Mouse (Mus musculus) kidney, adult 18-20 months (tissue): Measurements from ENCODE around the gene Abca7.
"Not testable (repeated sequence)": the region's sequence is repeated elsewhere in the genome, so short reads cannot be mapped to it uniquely, and the experiment has no call there.

Experiments used
- DNase-seq: peaks from one replicate; pipeline ENCODE4 v3.0.0; 2021

Abca7 gene

DNA sequence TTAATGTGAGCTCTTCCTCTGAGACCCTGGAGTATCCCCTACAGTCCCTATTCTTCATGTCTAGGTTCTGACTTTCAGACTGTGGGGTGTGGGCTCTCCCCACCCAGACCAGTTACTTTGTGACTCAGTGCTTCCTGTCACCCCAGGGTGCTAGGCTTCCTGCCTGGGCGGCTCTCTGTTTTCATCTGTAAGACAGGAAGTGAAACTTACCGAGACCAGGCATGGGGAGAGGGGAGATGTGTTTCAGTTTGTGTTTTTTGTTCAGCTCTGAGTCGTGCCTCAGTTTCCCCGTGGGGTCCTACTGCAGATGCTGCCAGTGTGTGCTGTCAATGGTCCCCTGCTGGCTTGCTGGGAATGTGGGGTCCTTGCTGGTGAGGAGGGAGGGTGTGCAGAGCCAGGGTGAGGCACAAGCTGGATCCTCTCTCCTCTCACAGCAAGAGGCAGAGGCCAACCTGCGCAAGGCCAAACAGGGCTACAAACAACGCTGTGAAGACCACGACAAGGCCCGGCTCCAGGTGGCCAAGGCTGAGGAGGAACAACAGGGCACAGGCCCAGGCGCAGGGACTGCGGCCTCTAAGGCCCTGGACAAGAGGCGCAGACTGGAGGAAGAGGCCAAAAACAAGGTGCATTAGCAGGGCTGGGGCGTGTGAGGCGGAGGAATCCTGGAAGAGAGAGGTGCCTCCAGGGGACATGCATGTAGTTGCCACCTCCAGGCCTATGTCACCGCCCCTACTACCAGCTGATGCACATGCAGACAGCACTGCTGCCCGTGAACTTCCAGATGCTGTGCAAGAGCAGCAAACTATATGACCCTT, 28.1 kb downstream of the Abca7 start:
- DNase-seq, result no peak

DNA sequence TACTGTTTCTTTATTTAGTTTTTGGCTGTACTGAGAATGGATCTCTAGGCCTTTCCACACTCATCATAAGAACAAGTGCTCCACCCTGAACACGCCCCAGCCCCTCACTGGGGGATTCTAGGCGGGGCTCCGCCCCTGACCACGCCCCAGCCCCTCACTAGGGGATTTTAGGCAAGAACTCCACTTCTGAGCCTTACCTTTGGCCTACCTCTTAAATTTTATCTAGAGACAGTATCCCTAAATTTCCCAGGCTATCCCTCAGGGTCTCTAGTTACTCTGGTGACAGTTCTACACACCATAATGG, 28.7 kb downstream of the Abca7 start:
- no peak for DNase-seq

DNA sequence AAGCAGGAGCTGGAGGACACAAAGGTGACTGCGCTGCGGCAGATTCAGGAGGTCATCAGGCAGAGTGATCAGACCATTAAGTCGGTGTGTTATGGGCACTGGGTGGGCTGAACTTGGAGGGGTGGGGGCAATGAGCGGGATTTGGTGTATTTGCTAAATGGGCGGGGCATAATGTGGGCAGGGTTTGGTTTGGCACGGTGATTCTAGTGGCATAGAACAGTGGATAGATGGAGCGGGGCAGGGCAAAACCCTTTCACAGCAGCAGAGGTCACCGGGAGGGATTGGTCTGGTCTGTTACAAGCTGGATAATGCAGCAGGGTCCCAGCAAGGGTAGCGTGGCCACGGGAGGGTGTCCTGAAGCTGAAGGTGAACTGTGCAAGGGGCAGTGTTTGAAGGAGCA, 29.2 kb downstream of the Abca7 start:
- no peak for DNase-seq

DNA sequence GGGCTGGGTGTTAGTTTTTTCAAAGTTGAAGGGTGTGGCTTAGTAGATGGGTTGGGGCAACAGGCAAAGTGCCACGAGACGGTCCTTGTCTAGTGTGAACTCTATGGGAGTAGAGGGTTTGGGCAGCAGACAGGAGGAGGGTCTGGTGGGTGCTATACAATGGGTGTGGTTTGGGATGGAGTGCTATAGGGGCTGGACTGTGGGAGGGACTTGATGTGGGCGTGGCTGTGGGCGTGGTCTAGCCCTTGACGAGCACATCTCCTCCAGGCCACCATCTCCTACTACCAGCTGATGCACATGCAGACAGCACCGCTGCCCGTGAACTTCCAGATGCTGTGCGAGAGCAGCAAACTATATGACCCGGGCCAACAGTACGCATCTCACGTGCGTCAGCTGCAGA, 29.6 kb downstream of the Abca7 start:
- no peak for DNase-seq

DNA sequence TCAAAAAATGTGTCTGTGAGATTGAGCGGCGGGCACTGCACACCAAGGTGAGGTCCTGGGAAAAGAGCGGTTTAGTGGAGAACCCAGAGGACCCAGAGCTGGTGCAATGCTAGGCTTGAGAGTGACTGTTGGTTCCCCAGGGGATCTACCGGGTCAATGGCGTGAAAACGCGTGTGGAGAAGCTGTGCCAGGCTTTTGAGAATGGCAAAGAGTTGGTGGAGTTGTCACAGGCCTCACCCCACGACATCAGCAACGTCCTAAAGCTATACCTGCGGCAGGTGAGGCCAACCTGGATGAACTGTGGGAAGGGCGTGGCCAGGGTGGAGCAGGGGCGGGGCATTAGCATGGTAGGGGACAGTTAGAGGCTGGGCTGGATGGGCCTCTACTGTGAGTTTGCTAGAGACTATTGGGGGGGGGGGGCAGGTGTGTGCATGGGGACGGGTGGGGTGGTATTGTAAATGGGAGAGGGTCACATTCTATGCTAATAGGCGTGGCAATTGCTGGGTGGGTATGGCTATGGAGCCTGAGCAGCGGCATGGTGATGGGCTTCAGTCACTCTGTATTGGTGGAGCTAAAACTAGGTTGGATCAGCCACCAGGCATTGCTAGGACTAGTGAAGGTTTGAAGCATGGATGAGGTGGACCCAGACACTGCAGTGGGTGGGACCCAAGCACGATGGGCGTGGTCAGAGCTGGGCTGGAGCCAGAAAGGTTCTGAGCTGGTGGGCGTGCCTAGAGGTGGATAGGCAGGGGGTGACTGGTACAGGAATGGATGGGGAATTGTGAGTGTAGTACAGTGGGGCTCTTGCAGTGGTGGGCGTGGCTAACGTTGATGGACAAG, 31.6 kb downstream of the Abca7 start:
- DNase-seq, result no peak

DNA sequence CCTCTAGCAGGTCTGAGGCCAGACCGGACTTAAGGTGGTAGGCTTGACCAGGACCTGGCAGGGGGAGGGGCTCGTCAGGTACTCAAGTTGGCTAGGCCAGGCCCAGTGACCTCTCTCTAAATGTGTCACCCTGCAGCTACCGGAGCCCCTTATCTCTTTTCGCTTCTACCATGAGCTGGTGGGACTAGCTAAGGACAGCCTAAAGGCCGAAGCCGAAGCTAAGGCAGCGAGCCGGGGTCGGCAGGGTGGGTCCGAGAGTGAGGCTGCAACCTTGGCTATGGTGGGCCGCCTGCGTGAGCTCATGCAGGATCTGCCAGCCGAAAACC, 32.2 kb downstream of the Abca7 start:
- no peak for DNase-seq

DNA sequence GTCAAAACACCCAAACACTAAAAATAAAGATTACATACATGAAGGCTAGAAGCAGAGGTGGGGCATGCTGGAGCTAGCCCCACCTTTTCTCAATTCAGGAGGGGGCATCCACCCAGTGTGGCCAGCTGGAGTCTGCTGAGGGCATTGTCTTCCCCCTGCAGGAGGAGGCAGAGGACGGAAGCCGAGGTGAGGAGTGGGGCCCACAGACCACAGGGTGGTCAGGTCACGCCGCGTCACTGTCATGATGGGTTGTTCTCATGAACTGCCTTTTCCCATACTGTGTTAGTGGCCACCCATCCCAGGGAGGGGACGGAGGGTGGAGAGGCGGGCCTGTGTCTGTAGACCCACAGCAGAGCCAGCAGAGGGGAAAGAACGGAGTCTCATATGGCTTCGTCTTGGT, 33.9 kb downstream of the Abca7 start:
- DNase-seq, result no peak

DNA sequence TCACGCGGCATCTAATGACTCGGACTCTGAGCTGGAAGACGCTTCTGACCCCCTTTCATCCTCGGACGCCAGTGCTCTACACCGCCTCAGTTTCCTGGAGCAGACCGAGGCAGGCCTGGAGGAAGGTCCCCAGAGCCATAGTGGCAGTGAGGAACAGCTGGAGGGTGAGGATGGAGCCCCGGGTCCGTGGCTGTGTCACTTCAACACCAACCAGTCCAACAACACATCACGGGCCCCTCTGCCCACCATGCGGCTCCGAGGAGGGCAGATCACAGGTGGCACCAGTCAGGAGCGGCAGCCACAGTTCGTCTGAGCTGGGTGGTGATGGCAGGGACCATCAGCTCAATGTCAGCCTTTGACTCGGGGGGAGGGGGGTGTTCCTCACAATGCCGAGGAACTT, 34.4 kb downstream of the Abca7 start:
- no peak for DNase-seq

DNA sequence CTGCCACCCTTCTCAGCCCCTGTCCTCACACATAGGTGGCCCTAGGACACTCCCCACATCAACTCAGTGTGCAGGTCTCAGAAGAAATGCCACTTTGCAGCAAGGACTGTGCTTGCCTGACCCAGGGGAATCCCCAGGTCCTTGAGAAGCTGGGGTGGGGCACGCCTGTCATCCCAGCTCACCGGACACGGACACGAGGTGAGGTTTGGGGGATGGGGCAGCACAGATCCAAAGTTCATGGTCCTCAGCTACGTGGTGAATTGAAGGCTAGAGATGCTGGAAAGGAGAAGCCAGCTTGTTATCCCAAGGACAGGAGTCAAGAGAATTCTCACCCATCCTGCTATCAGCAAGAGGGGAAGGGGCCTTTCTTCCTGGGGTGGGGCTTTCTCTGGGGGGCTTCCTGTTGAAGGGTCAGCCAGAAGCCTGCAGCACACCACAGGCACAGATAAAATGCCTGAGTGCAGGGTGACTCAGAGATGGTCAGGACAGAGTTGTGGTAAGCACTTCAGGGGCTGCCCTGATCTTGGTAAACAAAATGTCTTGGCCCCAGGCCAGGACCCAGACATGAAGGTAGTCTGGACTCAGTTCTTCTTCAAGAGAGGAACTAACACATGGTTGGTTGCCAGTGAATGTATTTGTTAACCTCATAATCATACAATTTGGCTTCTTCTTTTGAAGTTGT, 36.6 kb downstream of the Abca7 start:
- peak; percentile 39 for DNase-seq

DNA sequence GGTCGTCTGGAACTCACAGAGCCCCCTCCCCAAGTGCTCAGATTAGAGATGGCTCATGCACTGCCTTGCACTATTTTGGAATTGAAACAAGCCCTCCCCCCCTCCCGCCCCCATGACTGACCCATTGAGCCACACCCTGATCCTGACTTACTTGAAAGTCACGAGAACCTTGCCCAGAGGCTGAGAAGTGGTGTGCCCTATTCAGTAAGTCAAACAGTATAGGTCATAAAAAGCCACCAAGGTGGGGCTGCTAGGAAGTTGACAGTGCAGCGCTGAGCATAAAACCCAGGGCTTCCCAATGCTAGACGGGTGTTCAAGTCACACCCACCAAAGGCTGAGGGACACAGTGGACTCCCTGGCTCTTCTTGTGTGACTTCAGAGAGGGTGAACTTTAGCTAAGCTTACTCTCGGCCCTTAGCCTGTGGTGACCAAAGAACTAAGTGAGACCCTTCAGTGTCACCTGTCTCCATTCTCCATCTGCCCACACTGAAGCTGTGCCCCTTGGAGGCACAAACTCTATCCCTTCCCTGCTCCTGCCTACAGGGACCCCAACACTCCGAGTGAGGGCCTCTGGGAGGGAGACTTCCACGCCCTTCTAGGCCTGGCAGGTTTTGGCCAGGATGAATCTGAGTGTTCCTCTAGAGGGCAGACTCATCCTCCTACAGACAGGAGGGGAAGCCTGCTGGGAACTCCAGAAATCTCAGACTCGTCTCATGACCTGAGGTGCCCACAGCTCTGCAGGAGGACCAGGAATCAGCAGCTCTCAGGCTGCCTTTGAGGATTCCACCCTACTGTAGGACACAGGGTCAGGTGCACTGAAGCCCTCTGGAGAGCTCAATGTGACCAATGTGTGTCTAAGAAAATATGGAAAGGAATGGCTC, 37.5 kb downstream of the Abca7 start:
- DNase-seq, result peak; percentile 56

DNA sequence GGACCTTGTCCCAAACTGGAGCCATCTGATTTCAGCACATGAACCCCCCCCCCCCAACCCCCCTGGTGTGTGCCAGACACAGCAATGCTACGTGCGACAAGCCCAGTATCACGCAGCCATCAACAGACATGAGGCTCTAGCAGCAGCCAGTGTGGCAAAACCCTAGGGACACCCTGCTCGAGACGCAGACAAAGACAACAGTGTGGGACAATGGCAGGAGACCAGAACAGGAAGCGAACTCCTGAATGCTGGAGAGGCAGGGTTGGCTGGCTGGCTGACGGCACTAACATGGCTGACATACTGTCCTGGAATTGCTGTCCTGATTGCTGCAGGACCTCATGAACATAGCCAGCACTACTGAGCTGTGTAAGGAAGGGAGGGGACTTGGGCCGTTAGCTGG, 38.9 kb downstream of the Abca7 start:
- no peak for DNase-seq

DNA sequence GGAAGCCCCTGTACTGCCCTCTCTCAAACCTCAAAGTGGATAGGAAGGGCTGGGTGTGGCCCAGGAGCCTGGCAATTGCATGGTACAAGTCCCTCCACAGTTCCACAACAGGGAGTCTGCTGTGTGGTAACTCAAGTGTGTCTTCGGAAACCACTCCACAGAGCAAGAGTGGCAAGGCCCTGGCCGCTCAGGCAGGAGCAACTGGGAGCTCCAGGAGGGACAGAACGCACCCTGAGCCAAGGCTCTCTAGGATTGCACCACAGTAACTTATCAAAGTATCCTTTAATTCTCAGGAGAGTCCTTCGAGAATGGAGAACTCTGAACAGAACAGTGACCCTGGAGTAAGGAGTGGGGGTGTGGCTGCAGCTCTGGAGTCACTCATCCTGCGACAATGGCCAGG, 39.4 kb downstream of the Abca7 start:
- no peak for DNase-seq

DNA sequence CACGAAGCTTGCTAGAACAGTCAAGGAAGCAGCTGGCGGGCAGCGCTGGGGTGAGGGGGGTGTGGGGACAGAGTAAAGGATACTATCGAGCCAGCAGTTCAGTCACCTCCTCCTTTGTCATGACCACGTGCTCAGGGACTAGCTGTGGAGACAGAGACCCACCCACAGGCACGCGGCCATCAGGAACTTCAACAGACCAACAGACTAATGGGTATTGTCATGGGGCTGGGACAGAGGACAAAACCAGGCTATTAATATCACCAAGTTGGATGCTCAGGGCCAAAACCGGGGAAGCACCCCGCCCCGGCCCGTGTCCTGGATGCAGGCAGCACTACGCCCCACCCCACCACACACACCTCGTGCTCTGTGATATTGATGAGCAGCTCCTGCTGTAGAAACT, 40.5 kb downstream of the Abca7 start:
- no peak for DNase-seq

DNA sequence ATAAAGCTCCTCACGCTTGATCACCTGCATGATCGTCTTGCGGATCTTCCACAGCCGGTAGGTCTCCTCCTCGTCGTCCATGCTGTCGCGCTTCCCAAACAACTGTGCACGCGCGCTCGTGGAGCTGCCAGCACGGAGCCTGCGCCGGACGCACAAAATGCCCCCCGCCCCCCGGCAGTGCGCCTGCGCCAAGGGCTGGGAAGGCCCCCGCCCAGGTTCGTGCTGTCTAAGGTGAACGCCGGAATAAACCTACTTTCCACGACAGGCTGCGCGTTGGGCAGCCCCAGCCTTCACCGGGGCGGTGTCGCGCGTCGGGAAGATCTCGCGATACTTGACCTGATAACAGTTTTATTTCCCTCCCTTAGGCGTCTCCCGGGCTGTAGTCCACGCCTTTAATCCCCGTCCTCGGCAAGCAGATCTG, 43.3 kb downstream of the Abca7 start, which contains the start of gene Polr2e:
Polr2e (minus strand) TSS at position 237 of the 421 bp plus-strand sequence.
- DNase-seq, result peak; percentile 98

DNA sequence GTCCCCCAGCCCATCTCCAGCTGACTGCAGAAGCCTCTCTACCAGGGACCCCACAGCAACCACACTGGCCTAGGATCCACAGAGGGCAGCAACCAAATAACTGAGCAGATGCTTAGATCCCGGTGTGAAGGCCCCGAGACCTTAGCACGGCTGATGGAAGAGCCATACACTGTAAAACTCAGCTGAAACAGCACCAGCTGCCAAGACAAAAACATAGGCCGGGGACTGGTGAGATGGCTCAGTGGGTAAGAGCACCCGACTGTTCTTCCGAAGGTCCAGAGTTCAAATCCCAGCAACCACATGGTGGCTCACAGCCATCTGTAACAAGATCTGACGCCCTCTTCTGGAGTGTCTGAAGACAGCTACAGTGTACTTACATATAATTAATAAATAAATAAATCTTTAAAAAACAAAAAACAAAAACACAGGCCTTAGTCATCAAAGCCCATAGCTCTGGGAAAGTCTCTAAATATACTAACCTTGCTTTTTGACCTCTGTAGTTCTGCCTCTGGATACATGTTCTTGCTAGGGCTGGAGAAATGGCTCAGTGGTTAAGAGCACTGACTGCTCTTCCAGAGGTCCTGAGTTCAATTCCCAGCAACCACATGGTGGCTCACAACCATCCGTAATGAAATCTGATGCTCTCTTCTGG, 45.2 kb downstream of the Abca7 start:
- not testable (repeated sequence) for DNase-seq

DNA sequence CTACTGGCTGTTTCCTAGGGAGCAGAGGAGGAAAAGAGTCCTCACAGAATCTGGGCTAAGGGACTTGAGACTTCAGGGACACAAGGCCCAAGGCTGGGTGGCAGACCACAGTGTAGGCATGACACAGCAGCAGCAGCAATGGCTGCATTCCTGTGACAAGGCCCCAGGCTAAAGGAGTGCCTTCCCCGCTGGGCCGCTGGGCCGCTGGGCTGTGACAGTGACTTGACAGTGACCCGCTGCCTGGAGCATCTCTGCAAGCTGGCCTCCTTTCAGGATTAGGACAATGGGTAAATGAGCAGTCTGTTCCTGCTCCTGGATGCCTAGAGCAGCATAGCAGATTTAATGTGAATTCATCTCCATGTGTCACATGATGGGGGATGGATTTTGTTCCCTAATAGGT, 47.8 kb downstream of the Abca7 start:
- DNase-seq, result no peak

DNA sequence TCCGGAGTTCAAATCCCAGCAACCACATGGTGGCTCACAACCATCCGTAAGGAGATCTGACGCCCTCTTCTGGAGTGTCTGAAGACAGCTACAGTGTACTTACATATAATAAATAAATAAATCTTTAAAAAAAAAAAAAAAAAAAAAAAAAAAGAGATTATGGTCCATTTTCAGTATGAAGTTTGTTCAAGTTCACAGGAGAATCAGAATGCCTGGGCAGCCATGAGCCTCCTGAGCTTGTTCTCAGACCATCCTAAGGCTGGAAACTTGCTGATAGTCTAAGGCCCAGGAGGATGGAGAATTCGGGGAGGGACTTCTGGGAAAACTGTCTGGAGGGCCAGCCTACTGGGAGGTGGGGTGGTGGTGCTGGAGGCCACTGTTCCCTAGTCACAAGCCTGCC, 49.1 kb downstream of the Abca7 start:
- DNase-seq, result not testable (repeated sequence)

DNA sequence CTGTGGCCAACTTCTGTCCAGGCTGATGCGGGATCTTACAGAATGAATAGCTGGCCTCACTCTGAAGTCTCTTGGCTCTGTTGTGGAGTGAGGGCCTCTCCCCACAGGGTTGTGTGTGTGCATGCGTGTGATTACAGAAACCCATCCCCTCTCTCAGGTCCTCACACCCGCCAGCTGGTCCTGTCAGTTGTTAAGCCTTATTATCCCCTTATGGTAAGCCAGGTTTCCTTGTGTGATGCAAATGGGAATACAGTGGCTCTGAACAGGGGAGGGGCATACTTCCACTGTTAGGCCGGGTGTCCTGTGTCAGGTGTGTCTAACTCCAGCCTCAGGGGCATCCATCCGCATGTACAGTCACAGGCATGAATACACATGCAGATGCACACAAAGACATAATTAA, 49.5 kb downstream of the Abca7 start:
- DNase-seq, result no peak

DNA sequence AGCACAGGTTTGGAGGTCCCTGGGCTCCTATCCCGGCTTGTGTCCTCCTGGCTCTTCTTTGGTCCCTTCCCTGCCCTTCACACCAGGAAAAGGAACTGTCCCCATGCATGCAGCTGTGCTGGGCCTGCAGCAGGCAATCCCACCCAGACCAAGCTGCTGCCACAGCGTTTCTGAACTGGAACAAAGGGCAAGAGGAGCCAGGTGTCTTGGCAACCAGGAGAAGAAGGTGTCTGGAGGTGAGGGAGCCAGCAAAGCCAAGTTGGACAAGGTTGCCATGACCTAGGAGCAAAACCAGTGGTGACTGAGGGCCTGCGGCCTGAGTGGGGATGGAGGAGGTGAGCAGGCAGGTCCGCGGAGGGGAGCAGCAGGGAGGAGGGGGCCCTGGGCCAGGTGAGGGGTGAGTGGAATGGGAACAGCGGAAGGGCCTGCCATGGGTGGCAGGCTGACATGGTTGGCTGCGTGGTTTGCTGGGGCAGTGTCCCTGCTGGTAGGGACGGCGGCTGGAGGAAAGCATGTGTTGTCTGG, 50.8 kb downstream of the Abca7 start, which contains the start of gene Gpx4:
Gpx4 (plus strand) TSS at position 126 of the 525 bp plus-strand sequence.
- no peak for DNase-seq

DNA sequence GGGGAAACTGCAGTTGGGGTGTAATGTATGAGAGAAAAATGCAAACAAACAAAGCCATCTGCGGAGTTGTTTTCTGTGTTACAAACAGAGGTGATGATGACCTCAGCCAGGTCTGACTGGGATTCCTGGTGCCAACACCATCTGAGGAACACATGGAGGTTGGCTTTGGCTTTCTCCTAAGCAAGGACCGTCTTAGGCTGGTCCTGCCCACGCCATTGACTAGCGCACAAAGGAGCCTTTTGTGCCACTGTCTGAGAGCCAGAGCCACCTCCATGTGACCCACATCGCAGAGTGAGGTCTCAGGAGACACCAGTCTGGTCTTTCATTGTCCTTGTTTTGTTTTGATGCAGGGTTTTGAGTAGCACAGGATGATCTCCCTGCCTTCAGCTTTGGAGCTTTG, 52.1 kb downstream of the Abca7 start:
- DNase-seq, result no peak

DNA sequence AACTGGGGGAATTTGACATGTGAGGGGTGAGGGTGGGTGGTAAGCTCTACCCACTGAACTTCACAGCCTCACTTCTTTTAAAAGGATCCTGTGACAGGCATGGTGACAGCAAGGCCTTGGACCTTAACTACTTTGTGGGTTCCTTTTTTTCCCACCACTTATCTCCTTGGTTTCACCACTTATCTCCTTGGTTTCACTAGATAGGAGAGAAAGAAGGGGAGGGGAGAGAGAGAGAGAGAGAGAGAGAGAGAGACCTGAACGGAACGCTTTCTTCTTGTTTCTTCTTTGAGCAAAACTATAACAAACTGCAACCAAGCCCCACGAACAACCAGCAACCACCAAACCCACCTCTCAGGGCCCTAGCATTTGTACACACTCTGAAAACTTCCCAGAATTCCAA, 52.5 kb downstream of the Abca7 start:
- DNase-seq, result no peak

DNA sequence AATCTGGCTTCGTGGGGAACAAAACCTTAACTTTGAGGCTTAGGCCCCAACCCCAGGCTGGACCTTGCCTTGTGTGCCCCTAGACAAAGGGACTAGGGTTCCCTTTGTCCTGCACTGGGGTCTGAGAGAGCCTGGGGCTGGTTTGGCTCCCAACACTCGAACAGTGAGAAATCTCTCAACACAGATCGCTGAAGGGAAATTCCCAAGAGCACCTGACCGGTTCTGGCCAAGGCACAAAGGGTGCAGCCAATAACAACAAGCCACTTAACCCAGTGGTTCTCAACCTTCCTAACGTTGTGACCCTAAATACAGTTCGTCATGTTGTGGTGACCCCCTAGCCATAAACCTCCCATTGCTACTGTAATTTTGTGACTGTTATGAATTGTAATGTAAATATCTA, 54.0 kb downstream of the Abca7 start:
- DNase-seq, result peak; percentile 33
